Mouse (Mus musculus): ENCODE results near the gene Epyc.
"Not testable (repeated sequence)": the region's sequence is repeated elsewhere in the genome, so short reads cannot be mapped to it uniquely, and the experiment has no call there.

Epyc gene

DNA sequence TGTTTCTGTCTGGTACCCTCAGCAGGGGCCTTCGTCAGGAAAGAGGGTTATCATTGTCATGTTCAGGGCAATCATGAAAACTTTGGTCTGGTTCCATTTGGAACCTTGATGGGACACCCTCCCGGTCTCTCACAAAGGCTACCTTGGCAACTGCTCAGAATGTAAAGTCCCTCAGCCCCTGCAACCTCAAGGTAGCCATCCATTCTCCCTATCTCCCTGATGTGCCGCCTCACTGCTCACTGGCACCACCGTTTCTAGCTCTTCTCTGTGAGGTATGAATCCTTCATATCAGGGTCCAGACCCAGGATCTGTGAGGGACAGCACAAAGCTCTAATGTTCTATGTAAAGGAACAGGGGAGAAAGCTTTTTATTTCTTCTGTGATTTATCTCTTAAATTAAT lies 70.7 kb downstream of the Epyc start:
- no peak for DNase-seq (ENCODE audit: low spot score)

DNA sequence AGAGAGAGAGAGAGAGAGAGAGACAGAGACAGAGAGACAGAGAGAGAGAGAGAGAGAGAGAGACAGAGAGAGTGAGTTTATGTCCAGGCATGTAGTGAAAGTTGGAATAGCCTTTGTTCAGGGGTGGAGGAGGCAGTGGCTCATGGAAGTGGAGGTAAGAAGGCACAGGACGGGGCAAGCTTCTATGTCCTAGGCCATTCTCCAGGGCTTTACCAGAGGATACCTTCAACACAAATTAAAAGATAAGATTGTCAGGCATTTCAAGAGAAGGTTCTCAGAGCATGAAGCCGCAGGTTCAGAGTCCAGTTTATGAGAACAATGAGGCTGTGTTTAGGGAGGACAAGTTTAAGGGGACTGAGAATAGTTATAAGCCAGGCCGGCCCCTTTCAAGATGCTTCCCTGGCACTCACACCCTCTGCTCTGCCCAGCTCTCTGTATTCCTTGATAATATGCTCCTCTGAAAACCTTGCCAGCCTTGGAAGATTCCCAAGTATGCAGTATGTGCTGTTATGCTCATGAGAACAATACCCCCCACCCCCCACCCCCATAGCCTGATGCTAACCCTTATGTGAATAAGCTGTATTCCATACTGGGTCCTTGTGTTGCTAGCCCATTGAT lies 71.5 kb downstream of the Epyc start:
- no peak for DNase-seq (ENCODE audit: low spot score)

DNA sequence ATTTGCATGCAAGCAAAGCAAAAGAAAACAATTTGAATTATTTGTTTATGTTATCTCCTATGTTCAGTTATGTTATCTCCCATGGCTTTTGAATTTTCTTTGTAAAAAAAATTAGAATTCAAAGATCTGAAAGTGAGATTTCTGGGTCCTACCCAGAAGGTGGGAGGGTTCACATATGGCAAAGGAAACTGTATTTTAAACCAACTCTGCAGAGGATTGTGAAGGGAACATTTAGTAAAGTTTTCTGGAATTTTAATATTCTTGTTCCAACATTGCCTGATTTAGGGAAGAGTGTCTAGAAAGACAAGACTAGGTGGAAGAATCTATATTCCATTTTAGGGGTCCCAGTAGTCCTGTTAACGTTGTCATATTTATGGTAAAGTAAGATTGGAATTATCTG lies 73.4 kb downstream of the Epyc start:
- no peak for DNase-seq (ENCODE audit: low spot score)

DNA sequence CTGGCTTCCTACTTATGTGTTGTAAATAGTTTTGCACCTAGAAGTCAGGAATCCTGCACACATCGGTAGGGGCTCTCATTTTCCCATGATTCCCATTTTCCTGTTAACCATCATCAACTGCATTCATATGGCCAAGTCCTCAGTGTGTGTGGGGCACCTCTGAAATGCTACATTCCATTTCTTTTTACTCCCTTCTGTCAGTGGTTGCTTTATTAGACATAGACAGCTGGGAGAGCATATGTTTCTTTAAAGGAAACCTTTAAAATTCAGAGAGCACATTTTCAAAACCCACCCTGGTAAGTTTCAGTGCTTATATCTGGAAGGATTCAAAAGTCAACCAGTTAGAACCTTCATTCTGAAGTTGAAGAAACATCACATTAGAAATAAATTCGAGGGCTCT lies 74.2 kb downstream of the Epyc start:
- no peak for DNase-seq (ENCODE audit: low spot score)

DNA sequence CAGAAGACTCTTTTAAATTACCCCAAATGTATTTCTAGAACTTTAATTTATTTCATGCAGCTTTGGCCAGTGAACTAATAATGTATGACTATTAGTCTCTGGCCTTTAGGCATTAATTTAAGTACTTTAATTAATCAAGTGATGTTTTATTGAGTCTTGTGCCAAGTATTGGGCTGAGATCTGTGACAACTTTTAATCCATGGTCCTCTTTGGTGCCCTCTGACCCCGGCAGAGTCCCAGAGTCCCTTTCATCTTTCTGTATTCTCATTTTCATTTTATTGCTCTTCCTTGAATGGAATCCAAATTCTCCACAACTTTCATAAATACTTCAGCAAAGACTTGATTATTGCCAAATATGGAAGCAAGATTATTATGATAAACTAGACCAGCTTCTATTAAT lies 76.8 kb downstream of the Epyc start:
- DNase-seq (ENCODE audit: low spot score): no peak

DNA sequence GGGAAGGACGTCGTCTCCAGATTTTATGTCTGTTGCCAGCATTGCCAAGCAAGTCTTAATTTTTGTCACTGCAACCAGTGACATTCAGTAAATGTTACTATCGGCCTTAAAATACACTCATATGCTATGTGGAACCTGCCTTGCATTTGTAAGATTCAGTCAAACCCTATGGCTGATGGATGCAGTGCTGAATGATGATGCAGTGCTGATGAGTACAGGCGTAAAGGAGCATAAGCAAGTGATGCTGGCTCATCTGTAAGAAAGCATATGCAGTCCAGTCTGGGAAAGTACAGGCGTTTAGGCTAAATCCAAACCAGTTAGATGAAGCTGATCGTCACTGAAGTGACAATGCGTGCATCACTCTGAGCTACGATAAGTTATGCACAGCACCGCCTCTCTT lies 78.8 kb downstream of the Epyc start:
- no peak for DNase-seq (ENCODE audit: low spot score)

DNA sequence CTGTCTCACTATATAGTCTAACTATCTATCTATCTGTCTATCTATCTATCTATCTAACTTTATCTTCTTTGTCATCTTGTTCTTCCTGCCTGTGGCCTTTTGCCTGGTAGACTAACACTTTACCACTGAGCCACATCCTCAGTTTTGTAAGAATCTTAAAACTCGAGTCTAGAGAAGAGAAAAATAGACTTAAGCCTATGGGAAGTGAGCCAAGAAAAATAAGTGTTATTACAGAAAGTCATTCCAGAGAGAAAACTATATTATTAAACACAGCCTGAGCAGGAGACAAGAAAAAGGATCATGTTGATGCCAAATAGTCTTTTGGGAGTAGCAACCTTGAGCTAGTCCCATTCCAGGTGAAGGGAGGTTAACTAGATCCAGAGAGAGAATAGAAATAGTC lies 82.1 kb downstream of the Epyc start:
- no peak for DNase-seq (ENCODE audit: low spot score)

DNA sequence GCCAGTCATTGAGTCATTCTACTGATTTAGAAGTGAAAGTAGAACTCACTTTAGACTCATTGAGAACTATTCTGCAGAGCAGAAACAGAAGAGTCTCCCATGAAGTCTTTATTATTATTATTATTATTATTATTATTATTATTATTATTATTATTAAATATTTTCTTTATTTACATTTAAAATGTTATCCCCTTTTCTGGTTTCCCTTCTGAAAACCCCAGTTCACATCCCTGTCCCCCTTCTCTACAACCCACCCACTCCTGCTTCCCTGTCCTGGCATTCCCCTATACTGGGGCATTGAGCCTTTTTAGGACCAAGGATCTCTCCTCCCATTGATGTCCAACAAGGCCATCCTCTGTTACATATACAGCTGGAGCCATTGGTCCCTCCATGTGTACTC lies 82.8 kb downstream of the Epyc start, which contains the start of gene C030005K15Rik:
TSS of gene C030005K15Rik (minus strand) at position 101 of the 400 bp plus-strand sequence.
- not testable (repeated sequence) for DNase-seq (ENCODE audit: low spot score)
